In genomic region chr2:174102399-174102798, GRCm38 (mm10) we compare ENCODE assay signal across 22 mouse cellular contexts. TPM values are rescaled to one million over a fixed set of nuclear protein-coding genes. Genes with fewer than 3 reads are reported as not detected.
DNase-seq lines count a peak whose midpoint lies in the region; ATAC-seq lines count a peak whose summit lies in the region.
"Had no signal": no experiment of that assay in that cellular context is flagged by ENCODE, and none has a peak within 500 bp of the region (broad histone marks: within the 10 kb centered on the region; RNA-seq: fewer than 3 reads in every experiment).

No protein-coding gene starts in this region.

- peak; percentile 26 for DNase-seq in embryo, embryonic 10.5 days (ENCODE audit: low spot score)
- no peak for DNase-seq in embryo, embryonic 9.5 days (ENCODE audit: extremely low spot score)
- peak; percentile 40 for DNase-seq in kidney, adult 9 months
- DNase-seq in kidney, postnatal 14 days: no peak
- no peak for DNase-seq in urinary bladder, adult 2 months (ENCODE audit: low spot score)
- DNase-seq: adrenal gland, postnatal 10 days; cerebellum, adult 18-20 months; cerebellum, postnatal 36 days; heart, postnatal 4 days; lung, embryonic 14.5 days had no signal

- WGBS in neural tube, embryonic 12.5 days: 76% methylated on average over 7 of the region's 7 CpGs
- WGBS in neural tube, embryonic 15.5 days: 65% methylated on average over 7 of the region's 7 CpGs
- WGBS in limb, embryonic 13.5 days: 23% methylated on average over 7 of the region's 7 CpGs

- no peak overlapping the region for H3K4me2 ChIP-seq in neural tube, embryonic 12.5 days (replicated peaks)
- no peak overlapping the region for H3K4me2 ChIP-seq in neural tube, embryonic 15.5 days
- H3K4me2 ChIP-seq in limb, embryonic 13.5 days (replicated peaks): no peak overlapping the region
- H3K4me2 ChIP-seq: embryonic facial prominence, embryonic 15.5 days; lung, embryonic 14.5 days had no signal

- no peak overlapping the region for H3K9ac ChIP-seq in neural tube, embryonic 12.5 days
- H3K9ac ChIP-seq in neural tube, embryonic 15.5 days (replicated peaks): no peak overlapping the region
- H3K9ac ChIP-seq in limb, embryonic 13.5 days: no peak overlapping the region
- H3K9ac ChIP-seq: embryonic facial prominence, embryonic 15.5 days; liver, embryonic 14.5 days; lung, embryonic 14.5 days had no signal

- H3K36me3 ChIP-seq in neural tube, embryonic 12.5 days: no peaks in the 10 kb centered on the region
- H3K36me3 ChIP-seq in neural tube, embryonic 15.5 days: no peaks in the 10 kb centered on the region
- H3K36me3 ChIP-seq in limb, embryonic 13.5 days: peaks cover 23% of the 10 kb centered on the region

- H3K27ac ChIP-seq in neural tube, embryonic 12.5 days: 0 out of 2 replicates have a peak overlapping the region, but pooled peaks have one; percentile 27
- no peak overlapping the region for H3K27ac ChIP-seq in neural tube, embryonic 15.5 days (replicated peaks)
- H3K27ac ChIP-seq in limb, embryonic 13.5 days: peak overlapping the region; percentile 39; the same call in 1 of the 2 replicates
- H3K27ac ChIP-seq: embryonic facial prominence, embryonic 15.5 days; gastrocnemius, adult 2 months; liver, embryonic 14.5 days had no signal

- H3K27me3 ChIP-seq in neural tube, embryonic 12.5 days (replicated peaks): no peaks in the 10 kb centered on the region
- H3K27me3 ChIP-seq in neural tube, embryonic 15.5 days (replicated peaks): no peaks in the 10 kb centered on the region
- H3K27me3 ChIP-seq in limb, embryonic 13.5 days: no peaks in the 10 kb centered on the region
- H3K27me3 ChIP-seq: embryonic facial prominence, embryonic 15.5 days; megakaryocyte, embryonic 14.5 days had no signal

- ATAC-seq in neural tube, embryonic 12.5 days (ENCODE audit: low FRiP score, low read depth): no peak
- no peak; the same call in 1 of the 2 replicates for ATAC-seq in neural tube, embryonic 15.5 days (ENCODE audit: low FRiP score)
- no peak for ATAC-seq in limb, embryonic 13.5 days (ENCODE audit: low FRiP score, low read depth)
- ATAC-seq: forebrain, embryonic 14.5 days; hindbrain, embryonic 16.5 days; intestine, postnatal 0 days; midbrain, embryonic 16.5 days had no signal

- H3K4me1 ChIP-seq in neural tube, embryonic 12.5 days: no peaks in the 10 kb centered on the region
- H3K4me1 ChIP-seq in neural tube, embryonic 15.5 days: peaks cover 3% of the 10 kb centered on the region; the same call in 1 of the 2 replicates
- peaks cover 11% of the 10 kb centered on the region for H3K4me1 ChIP-seq in limb, embryonic 13.5 days
- H3K4me1 ChIP-seq: embryonic facial prominence, embryonic 15.5 days had no signal

- no peaks in the 10 kb centered on the region for H3K9me3 ChIP-seq in neural tube, embryonic 12.5 days
- H3K9me3 ChIP-seq in neural tube, embryonic 15.5 days (replicated peaks): no peaks in the 10 kb centered on the region
- no peaks in the 10 kb centered on the region for H3K9me3 ChIP-seq in limb, embryonic 13.5 days
- H3K9me3 ChIP-seq: embryonic facial prominence, embryonic 15.5 days; megakaryocyte, embryonic 14.5 days had no signal

- no peak overlapping the region for H3K4me3 ChIP-seq in neural tube, embryonic 12.5 days
- H3K4me3 ChIP-seq in neural tube, embryonic 15.5 days (replicated peaks): no peak overlapping the region
- no peak overlapping the region for H3K4me3 ChIP-seq in limb, embryonic 13.5 days
- H3K4me3 ChIP-seq: embryonic facial prominence, embryonic 15.5 days; gastrocnemius, adult 2 months; megakaryocyte, embryonic 14.5 days; myocyte had no signal

RNA-seq across cellular contexts. Expression of gene Npepl1, which starts 7.8 kb away (rescaled TPM):
- polyA plus RNA-seq in neural tube, embryonic 12.5 days (2016; fragmentation: Nextera tagmentation; extraction: Ambion mirVana): 29.1 and 30.1 TPM in 2 replicates
- 14.1 and 26.0 TPM in 2 replicates for polyA plus RNA-seq in neural tube, embryonic 15.5 days (2015; fragmentation: Nextera tagmentation; extraction: Ambion mirVana)
- polyA plus RNA-seq in limb, embryonic 13.5 days (2015; fragmentation: Nextera tagmentation; extraction: Ambion mirVana): 61.9 and 63.4 TPM in 2 replicates
- polyA plus RNA-seq in urinary bladder, adult 2 months (2012; rRNA removed): 80.8 and 95.4 TPM in 2 replicates

RNA-seq across cellular contexts. Expression of gene Stx16, which starts 26.3 kb away (rescaled TPM):
- 11.8 and 13.7 TPM in 2 replicates for polyA plus RNA-seq in neural tube, embryonic 12.5 days (2016; fragmentation: Nextera tagmentation; extraction: Ambion mirVana)
- 10.4 and 10.9 TPM in 2 replicates for polyA plus RNA-seq in neural tube, embryonic 15.5 days (2015; fragmentation: Nextera tagmentation; extraction: Ambion mirVana)
- polyA plus RNA-seq in limb, embryonic 13.5 days (2015; fragmentation: Nextera tagmentation; extraction: Ambion mirVana): 13.4 and 15.0 TPM in 2 replicates
- polyA plus RNA-seq in urinary bladder, adult 2 months (2012; rRNA removed): 50.6 and 51.9 TPM in 2 replicates

Comparison
In these comparisons a context has a peak if more than half of its experiments do, and no peak if none do; other contexts are left out.
1. DNase-seq: peak in embryo, embryonic 10.5 days (single experiment) and kidney, adult 9 months (single experiment); none in embryo, embryonic 9.5 days (single experiment), kidney, postnatal 14 days (single experiment) and urinary bladder, adult 2 months (single experiment).